Mouse (Mus musculus): ENCODE measurements around the gene Hoxa3.

Hoxa3 gene

GRCm38 (mm10) chr6:52167176-52167575, 46.0 kb downstream of the Hoxa3 start:
- DNase-seq (ENCODE audit: low spot score) = no peak

DNA sequence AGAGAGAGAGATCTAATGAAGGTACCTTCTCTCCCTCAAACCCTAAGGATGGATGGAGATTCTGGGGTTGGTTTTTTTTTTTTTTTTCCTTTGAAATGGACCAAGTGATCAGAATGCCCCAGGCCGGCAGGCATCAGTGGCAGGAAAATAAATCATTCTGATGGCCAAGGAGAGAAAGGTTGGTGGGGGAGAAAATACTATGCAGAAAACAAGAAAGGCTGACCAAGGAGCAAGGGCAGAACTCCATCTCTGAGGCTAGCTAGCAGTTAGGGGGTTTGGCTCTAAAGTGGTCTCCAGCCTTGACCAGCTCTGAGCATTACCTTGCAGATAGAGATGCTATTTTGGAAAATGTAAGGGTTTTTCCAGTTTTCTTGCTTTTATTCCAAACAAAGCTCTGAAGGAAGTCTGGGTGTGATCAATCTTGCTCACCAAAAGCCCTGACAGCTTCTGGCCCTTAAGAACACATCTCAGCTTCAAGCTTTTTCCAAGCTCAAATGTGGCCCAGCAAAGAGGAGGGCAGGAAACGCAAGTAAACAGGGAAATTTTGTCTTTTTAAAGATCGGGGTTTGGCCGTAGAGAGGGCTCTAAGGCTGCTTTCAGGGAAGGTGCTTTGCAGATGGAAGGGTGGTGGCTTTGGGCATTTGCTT, 46.6 kb downstream of the Hoxa3 start:
- DNase-seq (ENCODE audit: low spot score) = no peak

GRCm38 (mm10) chr6:52165441-52166370, 47.4 kb downstream of the Hoxa3 start:
- DNase-seq (ENCODE audit: low spot score) = no peak

GRCm38 (mm10) chr6:52164626-52165440, 48.3 kb downstream of the Hoxa3 start, which contains the start of gene Hoxa2:
Gene Hoxa2, minus strand, starts transcription at chr6:52164831.
- no peak for DNase-seq (ENCODE audit: low spot score)

DNA sequence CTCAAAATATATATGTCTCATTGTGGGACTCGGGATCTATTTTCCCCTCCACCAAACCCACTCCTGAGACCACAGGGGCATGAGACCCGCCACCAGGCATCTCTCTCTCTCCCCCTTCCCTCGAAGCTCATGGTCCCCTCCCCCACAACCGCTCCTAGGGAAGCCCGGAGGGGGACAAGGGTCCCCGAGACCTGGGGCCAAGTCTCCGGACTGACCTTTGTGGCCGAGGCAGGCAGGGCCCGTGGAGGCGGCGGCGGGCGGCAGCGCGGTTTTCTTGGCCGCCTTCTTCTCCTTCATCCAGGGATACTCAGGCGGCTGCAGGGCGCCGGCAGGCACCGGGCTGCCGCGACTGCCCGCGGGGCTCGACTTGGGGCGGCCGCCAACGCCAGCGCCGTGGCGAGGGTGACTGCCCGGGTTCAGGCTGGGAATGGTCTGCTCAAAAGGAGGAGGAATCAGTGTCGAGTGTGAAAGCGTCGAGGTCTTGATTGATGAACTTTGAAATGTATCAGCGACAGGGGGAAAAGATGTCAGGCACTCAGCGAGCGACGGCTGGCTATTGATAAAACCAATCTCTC, 49.0 kb downstream of the Hoxa3 start:
- no peak for DNase-seq (ENCODE audit: low spot score)

GRCm38 (mm10) chr6:52163366-52164031, 49.6 kb downstream of the Hoxa3 start:
- no peak for DNase-seq (ENCODE audit: low spot score)

DNA sequence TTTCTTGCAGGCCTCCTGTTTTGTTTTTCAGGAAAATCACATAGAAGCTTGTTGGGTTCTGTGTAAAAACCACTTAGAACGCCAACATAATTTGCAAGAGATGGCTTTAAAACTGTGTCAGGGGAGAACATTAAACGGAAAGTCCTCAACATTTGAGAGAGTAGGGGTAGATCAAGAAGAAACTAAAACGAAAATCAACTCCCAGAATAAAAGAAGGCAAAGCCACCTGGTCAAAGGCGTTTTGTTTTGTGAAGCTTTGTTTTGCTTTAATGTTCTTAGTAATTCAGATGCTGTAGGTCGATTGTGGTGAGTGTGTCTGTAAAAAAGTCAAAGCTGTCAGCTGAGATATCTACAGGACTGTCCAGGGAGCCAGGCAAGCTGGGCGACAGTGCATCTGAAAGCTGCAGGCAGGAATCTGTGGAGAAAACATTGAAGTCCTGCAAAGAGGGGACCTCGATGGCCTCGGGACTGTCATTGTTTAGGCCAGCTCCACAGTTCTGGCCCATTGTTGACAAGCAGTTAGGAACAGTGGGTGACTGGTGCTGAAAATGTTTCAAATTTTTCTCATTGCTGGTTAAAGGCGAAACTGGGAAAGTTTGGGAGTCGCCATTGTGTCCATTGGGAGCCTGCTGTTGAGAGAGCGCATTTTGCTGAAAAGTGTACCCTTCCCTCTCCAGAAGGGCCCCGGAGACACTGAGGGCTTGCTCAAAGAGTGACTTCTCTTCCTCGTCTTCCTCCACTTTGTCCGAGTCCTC, 50.3 kb downstream of the Hoxa3 start:
- no peak for DNase-seq (ENCODE audit: low spot score)

DNA sequence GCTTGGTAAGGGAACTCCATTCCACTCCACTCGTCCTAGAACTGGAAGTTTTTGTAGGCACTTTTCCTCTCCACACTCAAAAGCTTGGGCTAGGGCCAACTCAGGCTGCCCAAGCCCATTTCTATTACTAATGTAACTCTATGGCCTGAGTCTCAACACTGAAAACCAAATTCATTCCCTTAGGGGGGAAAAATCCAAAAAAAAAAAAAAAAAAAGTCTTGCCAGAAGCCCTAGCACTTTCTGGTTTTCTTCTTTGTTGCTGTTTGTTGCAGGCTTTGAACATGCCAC, 51.1 kb downstream of the Hoxa3 start:
- DNase-seq (ENCODE audit: low spot score) = no peak

- DNase-seq (ENCODE audit: low spot score) = no peak
Measured at GRCm38 (mm10) chr6:52161336-52162092, 51.6 kb downstream of the Hoxa3 start.

- no peak for DNase-seq (ENCODE audit: low spot score)
Measured at GRCm38 (mm10) chr6:52160511-52161335, 52.4 kb downstream of the Hoxa3 start.

GRCm38 (mm10) chr6:52159979-52160378, 53.2 kb downstream of the Hoxa3 start:
- DNase-seq (ENCODE audit: low spot score) = no peak

- DNase-seq (ENCODE audit: low spot score) = no peak
Measured at GRCm38 (mm10) chr6:52159164-52159761, 53.9 kb downstream of the Hoxa3 start.

DNA sequence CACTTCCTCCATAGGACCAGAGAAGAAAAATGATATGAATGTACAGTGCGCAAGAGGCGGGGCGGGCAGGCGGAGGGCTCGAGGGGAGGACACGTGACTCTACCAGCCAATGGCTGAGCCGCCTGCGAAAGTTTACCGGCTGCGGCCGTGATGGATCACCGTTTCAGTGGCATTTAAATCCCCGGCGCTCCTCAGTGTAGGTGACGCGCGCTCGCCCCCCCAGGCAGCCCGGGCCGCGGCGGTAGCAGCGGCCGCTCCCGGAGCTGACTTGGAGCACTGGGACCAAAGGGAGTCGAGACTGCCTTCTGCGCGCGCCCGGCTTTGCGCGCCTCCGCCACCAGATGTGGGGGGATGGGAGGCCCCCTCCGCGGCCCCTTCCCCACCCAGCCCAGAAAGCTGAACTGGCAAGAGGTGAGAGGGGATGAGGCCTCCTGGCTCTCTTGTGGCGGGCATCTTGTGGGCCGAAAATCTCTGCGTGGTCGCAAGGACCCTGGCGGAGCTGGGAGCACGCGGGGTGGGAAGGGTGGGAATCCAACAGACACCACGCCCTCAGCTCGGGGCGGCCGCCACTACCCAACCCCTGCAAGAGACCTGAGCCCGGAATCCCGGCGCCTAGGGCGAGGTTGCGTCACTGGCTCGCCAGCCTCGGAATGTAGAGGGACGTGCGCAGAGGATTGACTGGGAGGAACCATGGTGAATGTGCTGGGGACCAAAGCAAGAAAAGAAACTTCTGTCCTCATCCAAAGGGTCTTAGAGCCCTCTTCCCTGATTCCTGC, 54.7 kb downstream of the Hoxa3 start, which contains the start of gene Hoxa1:
Gene Hoxa1 (minus strand): TSS at position 42 of the 776 bp plus-strand sequence.
- DNase-seq (ENCODE audit: low spot score) = no peak

- no peak for DNase-seq (ENCODE audit: low spot score)
Measured at GRCm38 (mm10) chr6:52157466-52158275, 55.5 kb downstream of the Hoxa3 start.

GRCm38 (mm10) chr6:52156551-52157200, 56.5 kb downstream of the Hoxa3 start:
- DNase-seq (ENCODE audit: low spot score) = no peak

GRCm38 (mm10) chr6:52155471-52155870, 57.7 kb downstream of the Hoxa3 start:
- no peak for DNase-seq (ENCODE audit: low spot score)

DNA sequence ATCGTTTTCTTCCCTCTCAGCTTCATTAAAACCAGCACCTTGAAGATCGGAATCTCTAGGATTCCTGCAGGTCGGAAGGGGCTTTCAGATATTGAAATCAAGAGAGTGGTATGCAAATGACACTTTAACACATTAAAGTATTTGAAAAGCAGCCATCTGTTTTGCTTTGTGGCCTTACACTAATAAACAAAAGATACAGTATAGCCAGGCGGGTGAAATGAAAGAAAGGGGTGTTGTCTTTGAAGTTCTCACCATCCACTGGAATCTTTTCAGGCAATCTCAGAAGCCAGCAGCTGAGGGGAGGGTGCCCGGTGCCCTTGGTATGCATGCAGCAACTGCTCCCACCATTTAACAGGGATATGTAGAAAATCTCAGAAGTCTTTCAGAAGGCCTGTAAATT, 59.1 kb downstream of the Hoxa3 start:
- DNase-seq (ENCODE audit: low spot score) = no peak
